Mouse (Mus musculus): ENCODE measurements around the gene Reln. TPM values are rescaled to one million over a fixed set of nuclear protein-coding genes. Genes with fewer than 3 reads are reported as not detected.

Gene Reln
- polyA plus RNA-seq, 1 experiment from 2014 or later = 3.8 TPM

GRCm38 (mm10) chr5:22303709-22304108, 40.8 kb downstream of the Reln start:
- Histone ChIP-seq H3K4me3 (no peak overlapping the region), H3K9ac (no peak overlapping the region), H3K4me2 (no peak overlapping the region), H3K36me3 (no peaks in the 10 kb centered on the region), H3K27ac (no peak overlapping the region), H3K9me3 (no peaks in the 10 kb centered on the region), H3K27me3 (no peaks in the 10 kb centered on the region), H3K4me1 (no peaks in the 10 kb centered on the region)
- 69% methylated on average over 1 of the region's 1 CpGs for whole genome bisulfite sequencing
- ATAC-seq (ENCODE audit: insufficient number of reproducible peaks, low FRiP score, low TSS enrichment, low read depth) = no peak

- no peak overlapping the region for H3K27ac ChIP-seq
- 36% methylated on average over 5 of the region's 5 CpGs for WGBS
- H3K4me2 ChIP-seq = no peak overlapping the region
- H3K4me1 ChIP-seq = no peaks in the 10 kb centered on the region
- no peak overlapping the region for H3K9ac ChIP-seq
- H3K4me3 ChIP-seq = no peak overlapping the region
- no peaks in the 10 kb centered on the region for H3K27me3 ChIP-seq
- H3K36me3 ChIP-seq = no peaks in the 10 kb centered on the region
- no peak for ATAC-seq (ENCODE audit: insufficient number of reproducible peaks, low FRiP score, low TSS enrichment, low read depth)
- no peaks in the 10 kb centered on the region for H3K9me3 ChIP-seq
Measured at GRCm38 (mm10) chr5:22302309-22302708, 42.2 kb downstream of the Reln start.

- 76% methylated on average over 5 of the region's 5 CpGs for WGBS
- no peaks in the 10 kb centered on the region for H3K27me3 ChIP-seq
- no peaks in the 10 kb centered on the region for H3K36me3 ChIP-seq
- H3K27ac ChIP-seq = no peak overlapping the region
- no peaks in the 10 kb centered on the region for H3K9me3 ChIP-seq
- no peak overlapping the region for H3K9ac ChIP-seq
- no peak for ATAC-seq (ENCODE audit: insufficient number of reproducible peaks, low FRiP score, low TSS enrichment, low read depth)
- no peak overlapping the region for H3K4me2 ChIP-seq
- H3K4me3 ChIP-seq = no peak overlapping the region
- H3K4me1 ChIP-seq = no peaks in the 10 kb centered on the region
Measured at GRCm38 (mm10) chr5:22300788-22301187, 43.7 kb downstream of the Reln start.

- Histone ChIP-seq H3K9ac (no peak overlapping the region), H3K27ac (no peak overlapping the region), H3K27me3 (no peaks in the 10 kb centered on the region), H3K4me2 (no peak overlapping the region), H3K36me3 (no peaks in the 10 kb centered on the region), H3K4me3 (no peak overlapping the region), H3K9me3 (no peaks in the 10 kb centered on the region), H3K4me1 (no peaks in the 10 kb centered on the region)
- WGBS = 81% methylated on average over 6 of the region's 6 CpGs
- ATAC-seq (ENCODE audit: insufficient number of reproducible peaks, low FRiP score, low TSS enrichment, low read depth) = no peak
Measured at GRCm38 (mm10) chr5:22300046-22300445, 44.5 kb downstream of the Reln start.

GRCm38 (mm10) chr5:22295161-22295560, 49.3 kb downstream of the Reln start:
- Histone ChIP-seq H3K4me3 (no peak overlapping the region), H3K9ac (no peak overlapping the region), H3K4me1 (no peaks in the 10 kb centered on the region), H3K9me3 (no peaks in the 10 kb centered on the region), H3K36me3 (no peaks in the 10 kb centered on the region), H3K27ac (no peak overlapping the region), H3K4me2 (no peak overlapping the region), H3K27me3 (no peaks in the 10 kb centered on the region)
- no peak for ATAC-seq (ENCODE audit: insufficient number of reproducible peaks, low FRiP score, low TSS enrichment, low read depth)
- WGBS = 86% methylated on average over 6 of the region's 6 CpGs

- no peak overlapping the region for H3K4me3 ChIP-seq
- H3K9ac ChIP-seq = no peak overlapping the region
- H3K4me2 ChIP-seq = no peak overlapping the region
- no peak overlapping the region for H3K27ac ChIP-seq
- WGBS = 76% methylated on average over 4 of the region's 4 CpGs
- ATAC-seq (ENCODE audit: insufficient number of reproducible peaks, low FRiP score, low TSS enrichment, low read depth) = no peak
- H3K4me1 ChIP-seq = no peaks in the 10 kb centered on the region
- no peaks in the 10 kb centered on the region for H3K36me3 ChIP-seq
- no peaks in the 10 kb centered on the region for H3K27me3 ChIP-seq
- no peaks in the 10 kb centered on the region for H3K9me3 ChIP-seq
Measured at GRCm38 (mm10) chr5:22291409-22291808, 53.1 kb downstream of the Reln start.

- Histone ChIP-seq H3K27ac (no peak overlapping the region), H3K9me3 (no peaks in the 10 kb centered on the region), H3K4me1 (no peaks in the 10 kb centered on the region), H3K27me3 (no peaks in the 10 kb centered on the region), H3K9ac (no peak overlapping the region), H3K36me3 (no peaks in the 10 kb centered on the region), H3K4me2 (no peak overlapping the region), H3K4me3 (no peak overlapping the region)
- no peak for ATAC-seq (ENCODE audit: insufficient number of reproducible peaks, low FRiP score, low TSS enrichment, low read depth)
- 72% methylated on average over 4 of the region's 4 CpGs for WGBS
Measured at GRCm38 (mm10) chr5:22285396-22285795, 59.1 kb downstream of the Reln start.

GRCm38 (mm10) chr5:22282141-22282665, 62.3 kb downstream of the Reln start:
- H3K27ac ChIP-seq = no peak overlapping the region
- no peak for ATAC-seq (ENCODE audit: insufficient number of reproducible peaks, low FRiP score, low TSS enrichment, low read depth)
- no peaks in the 10 kb centered on the region for H3K36me3 ChIP-seq
- no peak overlapping the region for H3K4me3 ChIP-seq
- H3K9ac ChIP-seq = no peak overlapping the region
- no peaks in the 10 kb centered on the region for H3K9me3 ChIP-seq
- no peaks in the 10 kb centered on the region for H3K27me3 ChIP-seq
- H3K4me1 ChIP-seq = no peaks in the 10 kb centered on the region
- H3K4me2 ChIP-seq = no peak overlapping the region
- 69% methylated on average over 7 of the region's 7 CpGs for WGBS

GRCm38 (mm10) chr5:22280534-22281164, 63.9 kb downstream of the Reln start:
- H3K27me3 ChIP-seq = no peaks in the 10 kb centered on the region
- H3K9ac ChIP-seq = no peak overlapping the region
- H3K36me3 ChIP-seq = no peaks in the 10 kb centered on the region
- H3K9me3 ChIP-seq = no peaks in the 10 kb centered on the region
- WGBS = 61% methylated on average over 2 of the region's 2 CpGs
- ATAC-seq (ENCODE audit: insufficient number of reproducible peaks, low FRiP score, low TSS enrichment, low read depth) = no peak; the same call in 1 of the 2 replicates
- H3K27ac ChIP-seq = no peak overlapping the region
- H3K4me1 ChIP-seq = no peaks in the 10 kb centered on the region
- no peak overlapping the region for H3K4me3 ChIP-seq
- no peak overlapping the region for H3K4me2 ChIP-seq

- Histone ChIP-seq H3K4me2 (no peak overlapping the region), H3K27me3 (no peaks in the 10 kb centered on the region), H3K27ac (no peak overlapping the region), H3K9ac (no peak overlapping the region), H3K4me3 (no peak overlapping the region), H3K9me3 (no peaks in the 10 kb centered on the region), H3K4me1 (no peaks in the 10 kb centered on the region), H3K36me3 (no peaks in the 10 kb centered on the region)
- no peak for ATAC-seq (ENCODE audit: insufficient number of reproducible peaks, low FRiP score, low TSS enrichment, low read depth)
- WGBS = 81% methylated on average over 4 of the region's 4 CpGs
Measured at GRCm38 (mm10) chr5:22279201-22279600, 65.3 kb downstream of the Reln start.

- H3K27ac ChIP-seq = no peak overlapping the region
- ATAC-seq (ENCODE audit: insufficient number of reproducible peaks, low FRiP score, low TSS enrichment, low read depth) = no peak
- no peak overlapping the region for H3K9ac ChIP-seq
- H3K9me3 ChIP-seq = no peaks in the 10 kb centered on the region
- H3K4me1 ChIP-seq = no peaks in the 10 kb centered on the region
- no peak overlapping the region for H3K4me3 ChIP-seq
- no peaks in the 10 kb centered on the region for H3K36me3 ChIP-seq
- no peak overlapping the region for H3K4me2 ChIP-seq
- H3K27me3 ChIP-seq = no peaks in the 10 kb centered on the region
- 86% methylated on average over 4 of the region's 4 CpGs for WGBS
Measured at GRCm38 (mm10) chr5:22274134-22274533, 70.4 kb downstream of the Reln start.

GRCm38 (mm10) chr5:22266489-22267301, 77.8 kb downstream of the Reln start:
- Histone ChIP-seq H3K9me3 (no peaks in the 10 kb centered on the region), H3K4me2 (no peak overlapping the region), H3K4me1 (no peaks in the 10 kb centered on the region), H3K27me3 (no peaks in the 10 kb centered on the region), H3K9ac (no peak overlapping the region), H3K4me3 (no peak overlapping the region), H3K36me3 (no peaks in the 10 kb centered on the region), H3K27ac (no peak overlapping the region)
- 77% methylated on average over 6 of the region's 6 CpGs for WGBS
- ATAC-seq (ENCODE audit: insufficient number of reproducible peaks, low FRiP score, low TSS enrichment, low read depth) = no peak

Measured in limb, embryonic 15.5 days (tissue).